Mouse (Mus musculus): Measurements from ENCODE around the gene Mid1. TPM values are rescaled to one million over a fixed set of nuclear protein-coding genes. Genes with fewer than 3 reads are reported as not detected.

The Mid1 gene
- polyA plus RNA-seq (2015; fragmentation: Nextera tagmentation; extraction: Ambion mirVana), result 8.6 and 10.3 TPM in 2 replicates

GRCm38 (mm10) chrX:169685131-169685530 is at the start of gene Mid1:
Gene Mid1 (plus strand): TSS chrX:169685199.
- Histone ChIP-seq H3K4me3 (peak within 1 kb of the TSS; percentile 21), H3K4me2 (replicated peaks) (peak within 1 kb of the TSS; percentile 36), H3K9me3 (no peaks in the 10 kb centered on the region), H3K9ac (replicated peaks) (no peak within 1 kb of the TSS), H3K4me1 (no peaks in the 10 kb centered on the region), H3K27me3 (no peaks in the 10 kb centered on the region), H3K36me3 (no peaks in the 10 kb centered on the region), H3K27ac (replicated peaks) (no peak within 1 kb of the TSS)
- ATAC-seq (replicated peaks), result no peak
- 22% methylated on average over 10 of the region's 10 CpGs for WGBS

- H3K4me3 ChIP-seq, result no peak overlapping the region
- ATAC-seq (replicated peaks), result no peak
- H3K4me2 ChIP-seq (replicated peaks), result no peak overlapping the region
- no peaks in the 10 kb centered on the region for H3K36me3 ChIP-seq
- H3K9me3 ChIP-seq, result no peaks in the 10 kb centered on the region
- no peak overlapping the region for H3K27ac ChIP-seq (replicated peaks)
- H3K9ac ChIP-seq (replicated peaks), result no peak overlapping the region
- H3K4me1 ChIP-seq, result no peaks in the 10 kb centered on the region
- no peaks in the 10 kb centered on the region for H3K27me3 ChIP-seq
Measured at GRCm38 (mm10) chrX:169673056-169673455, 11.9 kb upstream of the Mid1 start.

GRCm38 (mm10) chrX:169676313-169676712 is 8.7 kb upstream of the Mid1 start:
- H3K4me2 ChIP-seq (replicated peaks), result no peak overlapping the region
- no peaks in the 10 kb centered on the region for H3K27me3 ChIP-seq
- WGBS, result 60% methylated on average over 4 of the region's 4 CpGs
- no peak overlapping the region for H3K27ac ChIP-seq (replicated peaks)
- no peaks in the 10 kb centered on the region for H3K4me1 ChIP-seq
- ATAC-seq (replicated peaks), result no peak
- no peak overlapping the region for H3K9ac ChIP-seq (replicated peaks)
- H3K9me3 ChIP-seq, result no peaks in the 10 kb centered on the region
- H3K4me3 ChIP-seq, result no peak overlapping the region
- no peaks in the 10 kb centered on the region for H3K36me3 ChIP-seq

- ATAC-seq (replicated peaks), result no peak
- no peaks in the 10 kb centered on the region for H3K9me3 ChIP-seq
- H3K36me3 ChIP-seq, result no peaks in the 10 kb centered on the region
- H3K9ac ChIP-seq (replicated peaks), result no peak overlapping the region
- no peak overlapping the region; the same call in 1 of the 2 replicates for H3K4me2 ChIP-seq (replicated peaks)
- H3K4me3 ChIP-seq, result no peak overlapping the region
- no peaks in the 10 kb centered on the region for H3K27me3 ChIP-seq
- no peak overlapping the region for H3K27ac ChIP-seq (replicated peaks)
- 26% methylated on average over 8 of the region's 8 CpGs for WGBS
- H3K4me1 ChIP-seq, result no peaks in the 10 kb centered on the region
Measured at GRCm38 (mm10) chrX:169685731-169686130, 732 bp downstream of the Mid1 start.

- Histone ChIP-seq H3K27me3 (no peaks in the 10 kb centered on the region), H3K4me1 (no peaks in the 10 kb centered on the region), H3K27ac (replicated peaks) (no peak overlapping the region), H3K9me3 (no peaks in the 10 kb centered on the region), H3K4me3 (no peak overlapping the region), H3K9ac (replicated peaks) (no peak overlapping the region), H3K36me3 (no peaks in the 10 kb centered on the region), H3K4me2 (replicated peaks) (no peak overlapping the region)
- 32% methylated on average over 2 of the region's 2 CpGs for WGBS
- no peak for ATAC-seq (replicated peaks)
Measured at GRCm38 (mm10) chrX:169691217-169691616, 6.2 kb downstream of the Mid1 start.

- Histone ChIP-seq H3K4me1 (no peaks in the 10 kb centered on the region), H3K36me3 (no peaks in the 10 kb centered on the region), H3K4me3 (no peak overlapping the region), H3K9me3 (no peaks in the 10 kb centered on the region), H3K27me3 (no peaks in the 10 kb centered on the region), H3K9ac (replicated peaks) (no peak overlapping the region), H3K4me2 (replicated peaks) (no peak overlapping the region), H3K27ac (replicated peaks) (no peak overlapping the region)
- 37% methylated on average over 2 of the region's 2 CpGs for WGBS
- peak; percentile 61; the same call in 1 of the 2 replicates for ATAC-seq (replicated peaks)
Measured at GRCm38 (mm10) chrX:169691675-169692074, 6.7 kb downstream of the Mid1 start.

- Histone ChIP-seq H3K27ac (replicated peaks) (no peak overlapping the region), H3K9me3 (no peaks in the 10 kb centered on the region), H3K4me1 (no peaks in the 10 kb centered on the region), H3K27me3 (no peaks in the 10 kb centered on the region), H3K9ac (replicated peaks) (no peak overlapping the region), H3K4me2 (replicated peaks) (no peak overlapping the region), H3K36me3 (no peaks in the 10 kb centered on the region), H3K4me3 (no peak overlapping the region)
- ATAC-seq (replicated peaks), result no peak
- 63% methylated on average over 6 of the region's 6 CpGs for WGBS
Measured at GRCm38 (mm10) chrX:169692225-169692909, 7.4 kb downstream of the Mid1 start.

- no peak overlapping the region for H3K4me2 ChIP-seq (replicated peaks)
- no peaks in the 10 kb centered on the region for H3K4me1 ChIP-seq
- H3K9ac ChIP-seq (replicated peaks), result no peak overlapping the region
- no peaks in the 10 kb centered on the region for H3K9me3 ChIP-seq
- peak; percentile 84 for ATAC-seq (replicated peaks)
- H3K27me3 ChIP-seq, result no peaks in the 10 kb centered on the region
- H3K4me3 ChIP-seq, result no peak overlapping the region
- no peak overlapping the region for H3K27ac ChIP-seq (replicated peaks)
- H3K36me3 ChIP-seq, result no peaks in the 10 kb centered on the region
- WGBS, result 46% methylated on average over 2 of the region's 2 CpGs
Measured at GRCm38 (mm10) chrX:169704016-169704602, 19.1 kb downstream of the Mid1 start.

GRCm38 (mm10) chrX:169723511-169723910 is 38.5 kb downstream of the Mid1 start:
- Histone ChIP-seq H3K27ac (replicated peaks) (no peak overlapping the region), H3K4me1 (no peaks in the 10 kb centered on the region), H3K9me3 (no peaks in the 10 kb centered on the region), H3K36me3 (no peaks in the 10 kb centered on the region), H3K4me3 (no peak overlapping the region), H3K9ac (replicated peaks) (no peak overlapping the region), H3K27me3 (0 out of 2 replicates have a peak, but pooled peaks cover 2% of the 10 kb centered on the region), H3K4me2 (replicated peaks) (no peak overlapping the region)
- ATAC-seq (replicated peaks), result no peak
- 94% methylated on average over 1 of the region's 1 CpGs for WGBS

- 30% methylated on average over 3 of the region's 3 CpGs for WGBS
- no peak overlapping the region for H3K4me2 ChIP-seq (replicated peaks)
- H3K4me1 ChIP-seq, result no peaks in the 10 kb centered on the region
- H3K4me3 ChIP-seq, result no peak overlapping the region
- no peak for ATAC-seq (replicated peaks)
- H3K27ac ChIP-seq (replicated peaks), result no peak overlapping the region
- no peaks in the 10 kb centered on the region for H3K9me3 ChIP-seq
- H3K27me3 ChIP-seq, result no peaks in the 10 kb centered on the region
- H3K36me3 ChIP-seq, result no peaks in the 10 kb centered on the region
- H3K9ac ChIP-seq (replicated peaks), result no peak overlapping the region
Measured at GRCm38 (mm10) chrX:169735387-169735969, 50.5 kb downstream of the Mid1 start.

GRCm38 (mm10) chrX:169758001-169758400 is 73.0 kb downstream of the Mid1 start:
- Histone ChIP-seq H3K4me2 (replicated peaks) (no peak overlapping the region), H3K4me3 (no peak overlapping the region), H3K27me3 (no peaks in the 10 kb centered on the region), H3K36me3 (no peaks in the 10 kb centered on the region), H3K9ac (replicated peaks) (no peak overlapping the region), H3K4me1 (no peaks in the 10 kb centered on the region), H3K27ac (replicated peaks) (no peak overlapping the region), H3K9me3 (no peaks in the 10 kb centered on the region)
- no peak for ATAC-seq (replicated peaks)
- WGBS, result 76% methylated on average over 3 of the region's 3 CpGs

GRCm38 (mm10) chrX:169779535-169779934 is 94.5 kb downstream of the Mid1 start, which contains the start of gene 4933400A11Rik:
Gene 4933400A11Rik (minus strand): TSS chrX:169779635.
- Histone ChIP-seq H3K4me3 (no peak within 1 kb of the TSS), H3K27me3 (no peaks in the 10 kb centered on the region; the same call in 1 of the 2 replicates), H3K4me1 (no peaks in the 10 kb centered on the region), H3K27ac (replicated peaks) (no peak within 1 kb of the TSS), H3K36me3 (no peaks in the 10 kb centered on the region), H3K9me3 (no peaks in the 10 kb centered on the region), H3K4me2 (replicated peaks) (no peak within 1 kb of the TSS), H3K9ac (replicated peaks) (no peak within 1 kb of the TSS)
- WGBS, result 88% methylated on average over 3 of the region's 3 CpGs
- no peak for ATAC-seq (replicated peaks)

All from forebrain, embryonic 15.5 days (tissue).